Mouse (Mus musculus) v-Abl transformed pro-B cells (cell line): ENCODE measurements around the gene Ptpn3.

Experiments
- in situ Hi-C, 2 experiments: fragments of 400-800 bp; cut with MboI; formaldehyde crosslinking; loops; one replicate each; pipeline ENCODE4 v1.15.1; 2025; ENCODE audit not compliant: unreplicated experiment in 2 of 2

Ptpn3 gene

DNA sequence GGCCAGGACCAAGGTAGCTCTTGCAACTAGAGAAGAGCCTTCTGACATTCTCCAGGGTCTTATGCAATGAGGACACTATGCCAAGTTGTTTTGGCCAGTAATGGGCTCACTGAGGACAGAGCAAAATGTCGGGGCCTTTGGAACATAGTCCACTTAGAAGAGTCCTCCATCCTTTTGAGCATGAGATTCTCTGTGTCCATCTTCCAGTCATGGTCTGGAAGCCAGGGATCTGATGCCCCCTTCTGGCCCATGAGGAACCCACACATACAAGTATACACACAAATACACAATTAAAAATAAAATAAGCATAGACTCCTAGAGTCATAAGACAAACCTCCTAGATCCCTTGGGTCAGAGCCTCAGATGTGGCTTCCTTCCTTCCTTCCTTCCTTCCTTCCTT lies 120.1 kb downstream of the Ptpn3 start:
- in situ Hi-C loops, result no loop called here

DNA sequence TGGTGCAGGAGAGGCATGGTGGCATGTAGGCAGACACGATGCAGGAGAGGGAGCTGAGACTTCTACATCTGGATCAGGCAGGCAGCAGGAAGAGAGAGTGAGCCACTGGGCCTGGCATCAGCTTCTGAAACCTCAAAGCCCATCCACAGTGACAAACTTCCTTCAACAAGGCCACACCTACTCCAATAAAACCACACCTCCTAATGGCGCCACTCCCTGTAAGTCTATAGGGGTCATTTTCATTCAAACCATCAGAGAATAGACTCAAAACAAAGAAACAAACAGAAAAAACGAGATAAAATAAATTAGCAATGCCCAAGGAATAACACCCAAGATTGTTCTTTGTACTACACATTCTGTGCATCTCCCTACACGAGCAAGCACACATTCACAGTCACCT lies 122.8 kb downstream of the Ptpn3 start:
- in situ Hi-C loops, result no loop called here

DNA sequence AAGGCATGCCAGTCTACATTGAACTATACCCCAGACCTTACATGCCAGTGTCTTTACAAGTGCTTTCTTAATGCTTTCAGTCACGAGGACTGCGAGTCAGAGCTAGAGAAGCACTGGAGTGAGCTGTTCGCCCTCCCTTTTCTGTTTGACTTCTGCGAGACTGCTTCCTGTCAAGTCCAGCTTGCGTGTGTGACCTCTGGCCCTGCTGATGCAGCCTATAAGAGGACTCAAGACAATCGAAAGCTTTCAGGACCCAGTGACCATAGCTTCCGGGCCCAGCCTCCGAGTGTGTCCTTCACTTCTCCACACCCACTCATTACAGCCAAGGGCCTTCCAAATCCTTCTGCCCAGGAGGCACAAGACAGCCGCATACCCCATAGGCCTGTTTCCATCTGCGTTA lies 126.3 kb downstream of the Ptpn3 start:
- in situ Hi-C loops, result no loop called here

DNA sequence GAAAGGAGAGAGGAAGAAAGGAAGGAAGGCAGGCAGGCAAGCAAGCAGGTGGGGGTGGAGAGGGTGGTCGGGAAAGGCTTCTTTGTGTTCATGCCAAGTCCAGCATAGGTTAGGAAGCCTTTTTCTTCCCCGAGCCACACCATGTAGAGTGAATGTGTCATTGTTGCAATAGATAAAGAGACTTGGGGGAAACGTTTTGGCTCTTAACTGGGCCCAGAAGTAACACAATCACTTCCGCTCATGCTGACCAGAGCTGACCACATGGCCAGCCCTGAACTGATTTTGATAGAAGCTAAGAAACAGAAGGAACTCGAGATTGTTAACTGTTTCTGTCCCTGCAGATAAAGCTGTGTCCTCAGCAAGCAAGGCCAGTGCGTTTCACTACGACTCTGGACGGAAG lies 128.8 kb downstream of the Ptpn3 start:
- in situ Hi-C loops, result no loop called here

DNA sequence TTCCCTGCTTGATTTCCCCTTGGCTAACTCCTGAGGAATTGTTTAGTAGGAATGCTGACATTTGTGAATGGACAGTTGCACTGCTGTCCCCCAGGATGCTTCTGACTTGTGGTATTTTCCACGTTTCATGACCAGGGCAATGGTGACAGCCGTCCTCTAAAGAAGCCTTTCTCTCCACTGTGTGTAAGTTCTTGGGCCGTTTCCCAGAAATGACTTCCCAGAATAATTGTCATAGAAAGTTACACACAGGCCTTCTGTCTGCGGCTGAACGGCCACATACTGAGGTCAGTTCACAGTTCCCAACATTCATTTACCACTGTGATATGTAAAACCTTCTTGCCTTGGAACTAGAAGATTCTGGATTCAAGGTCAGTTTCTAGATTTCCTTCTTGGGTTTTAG lies 129.8 kb downstream of the Ptpn3 start:
- in situ Hi-C loops, result no loop called here

DNA sequence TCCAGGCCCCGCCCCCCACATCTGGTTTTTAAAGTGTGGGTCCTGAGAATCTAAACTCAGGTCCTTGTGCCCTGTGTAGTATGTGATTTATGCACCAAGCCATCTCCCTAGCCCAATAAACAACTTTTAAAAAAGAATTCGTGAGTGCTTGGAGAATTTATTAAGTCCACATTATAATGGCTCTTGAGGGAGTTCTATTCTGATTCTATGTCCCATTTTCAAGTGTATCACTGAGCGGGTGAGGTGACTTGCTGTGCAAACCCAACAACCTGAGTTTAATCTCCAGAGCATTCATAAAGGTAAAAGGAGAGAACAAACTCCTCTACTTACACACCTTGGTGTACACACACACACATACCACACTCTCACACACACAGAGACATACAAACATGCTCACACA lies 133.0 kb downstream of the Ptpn3 start:
- in situ Hi-C loops, result no loop called here

DNA sequence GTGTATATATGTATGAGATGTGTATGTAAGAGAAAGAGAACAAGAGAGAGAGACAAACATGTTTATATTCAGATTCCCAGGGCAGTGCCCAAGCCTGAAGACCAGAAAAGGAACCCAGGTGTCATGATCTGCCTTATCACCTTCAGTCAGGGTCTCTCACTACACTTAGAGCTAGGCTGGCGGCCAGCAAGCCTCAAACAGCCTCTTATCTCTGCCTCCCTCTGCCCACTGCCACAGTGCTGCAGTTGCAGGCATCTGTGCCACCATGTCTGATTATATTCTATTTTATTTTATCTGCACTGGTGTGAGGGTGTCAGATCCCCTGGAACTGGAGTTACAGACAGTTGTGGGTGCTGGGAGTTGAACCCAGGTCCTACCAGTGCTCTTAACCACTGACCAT lies 133.4 kb downstream of the Ptpn3 start:
- in situ Hi-C loops, result no loop called here

DNA sequence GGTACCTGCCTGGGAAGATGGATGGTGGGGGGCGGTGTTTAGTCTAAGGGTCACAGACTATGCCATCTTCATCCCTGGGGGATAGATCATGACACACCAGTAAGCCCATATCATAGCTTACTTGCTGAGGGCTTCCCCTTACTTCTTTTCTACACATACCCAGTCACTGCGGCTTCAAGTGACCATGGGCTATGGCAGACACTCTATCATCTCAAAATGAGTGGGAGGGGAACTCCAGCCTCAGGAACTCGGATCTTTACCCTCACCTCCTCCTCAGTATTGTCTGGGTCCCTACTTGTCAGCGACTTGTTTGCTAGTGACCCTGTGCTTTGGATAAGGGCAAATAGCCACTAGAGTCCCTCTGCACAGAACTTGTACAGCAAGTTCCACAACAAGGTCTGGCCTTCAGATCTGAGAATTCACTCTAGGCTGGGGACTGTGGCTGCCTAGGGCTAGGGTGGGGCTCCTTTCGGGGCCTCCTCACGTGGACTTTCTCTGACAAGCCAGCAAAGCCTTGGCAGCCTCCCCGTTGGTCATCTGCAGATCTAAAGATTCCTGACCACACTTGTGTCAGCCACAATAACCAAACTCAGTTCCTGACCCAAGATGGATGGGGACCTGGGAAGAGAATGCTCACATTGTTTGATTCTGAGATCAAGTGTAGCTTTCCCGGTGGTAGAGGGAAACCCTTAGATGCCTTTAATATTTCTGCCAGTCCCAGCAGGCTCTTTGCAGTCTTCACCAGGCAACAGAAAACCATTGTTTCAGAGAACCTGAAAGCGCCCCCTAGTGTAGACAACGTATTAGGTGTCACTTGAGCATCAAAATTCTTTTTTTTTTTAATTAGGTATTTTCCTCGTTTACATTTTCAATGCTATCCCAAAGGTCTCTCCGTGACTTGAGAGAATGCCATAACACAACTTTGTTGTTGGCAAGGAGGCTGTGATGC lies 134.4 kb downstream of the Ptpn3 start:
- in situ Hi-C loops, result no loop called here

DNA sequence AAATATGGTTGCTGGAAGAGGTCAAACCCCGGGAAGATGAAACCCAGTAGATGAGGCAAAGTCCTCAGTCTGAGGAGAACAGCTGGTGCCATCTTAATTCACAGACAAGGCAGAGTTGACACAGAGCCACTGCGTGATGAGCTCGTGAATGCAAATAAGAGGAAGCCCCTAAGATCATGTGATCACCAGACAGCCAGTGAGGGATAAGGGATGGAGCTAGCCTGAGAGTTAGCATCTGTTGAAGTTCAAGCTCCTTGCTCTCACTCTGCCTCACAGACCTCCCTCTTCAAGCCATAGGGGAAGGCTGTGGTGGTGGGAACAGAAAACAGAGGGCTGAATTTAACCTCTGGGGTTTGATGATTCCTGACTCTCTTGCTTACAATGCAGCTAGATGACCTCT lies 136.0 kb downstream of the Ptpn3 start:
- in situ Hi-C loops, result no loop called here

DNA sequence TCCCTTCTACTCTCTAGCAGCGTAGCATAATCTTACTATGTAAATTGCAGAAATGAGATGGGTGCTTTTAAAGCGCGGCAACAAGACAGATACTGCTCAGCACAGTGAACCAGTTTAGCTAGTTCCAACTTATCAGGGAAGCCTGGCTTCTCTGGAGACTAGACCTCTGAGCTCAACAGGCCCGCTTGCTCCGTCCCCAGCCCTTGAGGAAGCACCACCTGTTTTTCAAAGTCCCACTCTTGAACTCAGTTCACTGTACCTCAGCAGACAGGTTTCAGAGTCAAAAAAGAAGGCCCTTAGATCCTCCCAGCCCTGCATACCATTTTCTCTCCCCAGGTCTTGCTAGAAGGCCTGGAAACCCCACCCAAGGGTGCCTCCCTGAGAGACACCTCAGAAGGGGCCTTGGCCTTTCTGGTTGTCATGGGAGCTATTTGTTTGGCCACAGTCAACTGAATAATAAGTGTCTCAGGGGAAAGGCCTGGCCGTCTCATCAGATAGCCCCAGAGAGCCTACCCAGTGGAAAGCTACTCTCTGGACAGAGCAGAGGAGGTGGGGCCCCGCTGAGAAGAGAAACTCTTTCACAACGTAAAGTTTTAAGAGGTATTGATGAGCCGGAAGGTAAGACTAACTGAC lies 136.9 kb downstream of the Ptpn3 start:
- in situ Hi-C loops, result no loop called here

DNA sequence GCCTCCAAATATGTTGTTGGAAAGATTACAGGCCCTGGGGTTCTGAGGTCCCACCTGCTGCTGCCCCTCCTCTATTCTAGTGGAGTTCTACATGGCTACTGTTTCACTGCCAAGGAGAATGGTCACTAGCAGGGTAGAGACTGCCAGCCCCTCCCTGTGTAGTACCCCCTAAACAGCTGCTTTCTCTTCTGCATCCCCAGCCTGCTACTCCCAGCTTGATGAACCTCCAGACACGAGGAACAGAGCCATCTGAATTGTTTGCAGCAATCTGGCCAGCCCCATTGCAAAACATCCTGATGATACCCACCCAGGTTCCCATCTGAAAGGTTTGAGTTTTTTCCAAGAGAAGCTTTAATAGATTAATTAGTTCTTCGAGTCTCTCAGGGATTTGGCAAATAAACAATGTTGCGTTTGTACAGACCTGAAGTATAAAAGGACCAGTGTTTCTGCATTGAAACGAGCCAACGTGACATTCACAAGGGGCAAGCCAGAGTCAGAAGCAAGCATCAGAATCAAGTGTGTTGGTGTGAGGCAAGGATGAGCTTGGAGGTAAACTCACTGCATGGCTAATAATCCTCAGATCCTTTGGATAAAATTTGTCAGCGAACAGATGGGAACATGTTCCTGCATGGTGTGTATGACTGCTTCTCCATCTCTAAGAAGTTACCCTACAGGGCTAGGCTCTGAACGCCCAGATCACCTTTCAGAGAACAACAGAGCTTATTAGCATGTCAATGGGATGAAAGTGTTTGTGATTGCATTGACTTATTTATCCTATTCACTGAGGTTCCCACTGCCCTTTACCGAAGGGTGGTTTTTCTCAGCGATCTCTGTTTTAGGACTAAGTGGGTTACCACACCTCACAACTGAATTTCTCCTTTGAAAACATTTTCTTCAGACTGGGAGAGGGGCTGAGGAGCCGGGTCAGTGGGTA lies 138.6 kb downstream of the Ptpn3 start:
- in situ Hi-C loops, result no loop called here

DNA sequence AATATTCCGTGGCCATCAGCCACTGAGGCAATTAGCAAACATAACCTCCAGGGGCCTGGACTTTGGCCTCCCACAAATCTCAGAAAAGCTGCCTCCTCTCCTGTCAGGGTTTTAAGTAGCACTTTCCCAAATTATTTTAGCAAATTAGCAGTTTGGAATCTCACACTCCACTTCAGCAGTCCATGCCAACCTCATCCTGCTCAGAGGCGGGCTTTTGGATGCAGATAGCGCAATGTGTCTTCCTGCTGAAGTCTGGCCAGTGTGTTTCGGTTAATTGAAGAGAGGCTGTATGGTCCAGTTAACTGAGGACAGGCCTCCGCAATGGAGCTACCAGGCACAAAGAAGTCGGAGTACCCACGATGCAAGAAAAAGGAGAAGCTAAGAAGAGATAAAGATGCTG lies 141.1 kb downstream of the Ptpn3 start:
- in situ Hi-C loops, result no loop called here

DNA sequence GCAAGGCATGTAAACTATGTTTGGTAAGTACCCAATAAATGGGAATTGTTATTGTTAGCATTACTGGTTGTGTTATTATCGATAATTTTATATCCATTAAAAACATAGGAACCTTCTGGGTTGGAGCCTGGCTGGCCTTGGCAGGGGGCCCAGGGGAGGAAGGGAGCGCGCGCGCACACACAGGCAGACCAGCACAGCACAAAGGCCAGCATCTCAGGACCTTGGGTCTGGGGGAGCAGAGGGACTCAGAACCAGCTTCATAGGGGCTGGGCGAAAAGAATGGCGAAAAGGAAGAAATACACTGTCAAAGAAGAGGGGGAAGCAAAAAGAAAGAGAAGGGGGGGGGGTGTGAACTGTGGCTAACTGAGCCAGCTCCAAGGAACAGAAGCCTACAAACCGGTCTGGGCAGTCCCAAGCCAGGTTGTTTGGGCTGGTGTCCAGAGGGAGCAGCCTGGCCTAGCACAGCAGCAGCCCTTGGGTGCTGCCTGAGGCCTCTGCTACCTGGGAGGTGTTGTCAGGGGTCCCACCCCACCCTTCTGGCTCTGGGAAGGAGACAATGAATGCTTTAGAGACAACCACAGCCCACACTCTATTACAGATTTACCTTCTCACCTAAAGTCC lies 145.0 kb downstream of the Ptpn3 start:
- in situ Hi-C loops, result no loop called here

DNA sequence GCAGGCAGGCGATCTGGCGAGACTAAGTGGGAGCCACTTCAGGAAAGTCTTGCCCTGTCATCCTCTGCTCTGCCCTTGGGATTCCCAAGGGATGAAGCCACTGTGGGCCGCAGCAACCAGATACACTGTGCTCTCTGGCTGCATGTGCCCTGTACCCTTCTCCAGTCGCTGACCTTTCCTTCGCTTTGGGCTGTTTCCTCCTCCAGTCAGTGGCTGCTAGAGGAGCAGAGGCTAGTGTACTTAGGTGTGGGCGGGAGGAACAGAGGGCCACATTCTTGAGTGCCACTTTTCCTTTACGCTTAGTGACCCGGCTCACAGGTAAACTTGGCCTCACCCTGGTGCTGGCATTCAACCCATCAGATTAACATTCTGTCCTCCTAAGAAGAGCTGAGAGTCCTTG lies 147.8 kb downstream of the Ptpn3 start:
- in situ Hi-C loops, result no loop called here

DNA sequence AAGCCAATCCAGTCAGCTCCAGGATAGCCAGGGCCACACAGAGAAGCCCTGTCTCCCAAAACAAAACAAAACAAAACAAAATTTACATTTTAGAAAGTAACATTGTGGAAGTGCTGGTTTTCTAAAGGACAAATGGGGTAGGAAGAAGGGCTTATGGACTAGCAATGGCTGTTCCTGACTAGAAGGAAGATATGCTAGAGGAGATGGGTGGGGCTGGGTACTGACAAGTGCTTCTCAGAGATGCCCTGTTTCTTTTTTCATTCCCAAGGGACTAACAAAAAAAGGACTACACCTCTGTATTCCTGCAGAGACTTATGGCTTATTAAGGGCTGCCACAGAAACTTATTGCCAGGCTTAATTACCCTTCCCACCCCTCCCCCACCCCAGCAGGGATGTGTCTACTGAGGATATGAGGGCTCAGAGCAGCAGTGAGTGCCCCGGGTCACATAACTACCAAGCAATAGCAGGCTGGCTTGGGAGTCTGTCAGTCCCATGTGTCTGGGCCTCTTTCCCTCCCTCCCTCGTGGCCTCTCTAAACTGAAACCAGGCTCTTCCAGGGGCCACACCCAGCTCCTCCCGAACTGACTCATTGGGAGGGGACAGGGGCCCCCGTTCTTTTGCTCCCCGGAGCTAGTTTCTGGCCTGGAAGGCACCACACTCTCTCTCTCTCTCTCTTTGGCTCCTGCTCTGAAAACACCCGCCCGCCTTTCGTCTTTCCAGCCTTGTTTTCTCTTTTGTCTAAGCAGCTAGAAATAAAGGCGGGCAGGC lies 148.4 kb downstream of the Ptpn3 start:
- in situ Hi-C loops, result no loop called here

DNA sequence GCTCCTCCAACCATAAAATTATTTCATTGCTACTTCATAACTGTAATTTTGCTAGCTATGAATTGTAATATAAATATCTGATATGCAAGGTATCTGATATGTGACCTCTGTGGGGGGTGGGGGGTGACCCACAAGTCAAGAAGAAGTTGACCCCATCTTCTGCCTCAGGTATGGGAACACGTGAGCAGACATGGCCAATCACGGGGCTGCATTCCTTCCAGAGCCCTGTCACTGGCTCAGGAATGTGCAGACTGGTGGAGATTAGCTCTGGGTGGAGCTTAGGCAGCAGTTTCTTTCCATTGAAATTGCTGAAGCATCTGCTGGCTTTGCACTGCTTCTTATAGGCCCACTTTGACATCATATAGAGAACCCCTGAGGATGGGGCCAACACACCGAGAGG lies 153.5 kb downstream of the Ptpn3 start:
- in situ Hi-C loops, result loop anchor here (5.0 to 10.0 kb wide), 3 partner anchors 117 to 131 kb away; no protein-coding TSS in a partner anchor

DNA sequence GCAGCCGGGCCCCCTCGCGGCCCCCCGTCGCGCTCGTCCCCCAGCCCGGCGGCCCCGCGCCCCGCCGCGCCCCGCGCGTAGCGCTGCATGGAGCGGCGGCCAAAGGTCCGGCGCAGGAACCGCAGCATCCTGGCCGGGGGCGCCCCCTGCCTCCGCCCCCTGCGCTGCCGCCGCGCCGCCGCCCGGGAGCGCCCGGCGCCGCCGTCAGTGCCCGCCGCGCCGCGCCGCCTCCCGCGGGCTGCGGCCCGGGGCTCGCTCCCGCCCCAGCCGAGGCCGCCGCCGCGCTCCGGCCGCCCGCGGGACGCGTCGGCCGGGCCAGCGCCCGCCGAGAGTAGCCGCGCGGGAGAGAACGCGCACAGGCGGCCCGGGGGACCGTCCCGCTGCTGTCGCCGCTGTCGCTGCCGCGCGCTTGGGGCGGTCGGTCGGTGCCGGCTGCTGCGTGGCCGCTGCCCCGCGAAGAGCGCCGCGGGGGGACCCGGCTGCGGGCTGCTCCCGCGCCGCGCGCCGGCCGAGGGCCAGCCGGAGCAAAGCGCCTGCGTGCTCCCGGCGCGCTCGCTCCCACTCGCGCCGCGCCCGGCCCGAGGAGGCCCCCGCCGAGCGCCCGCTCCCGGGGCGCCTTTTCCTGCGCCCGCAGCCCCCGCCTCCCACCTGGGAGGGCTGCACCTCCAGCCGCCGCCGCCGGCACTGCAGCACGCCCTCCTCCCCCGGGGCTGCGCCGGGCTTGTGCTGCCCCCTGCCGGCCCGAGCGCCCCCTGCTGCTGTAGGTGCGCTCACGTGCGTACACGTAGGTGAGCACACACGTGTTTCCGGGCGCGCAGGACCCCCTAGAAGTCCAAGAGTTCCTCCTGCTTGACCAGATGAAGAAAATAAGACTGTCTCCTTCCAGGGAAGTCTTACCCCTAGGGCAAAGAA lies 158.4 kb downstream of the Ptpn3 start, which contains the start of gene Epb41l4b:
Gene Epb41l4b, minus strand, starts transcription at position 412 of the 912 bp plus-strand sequence.
- in situ Hi-C loops, result loop anchor here in 1 of 2 experiments (10.0 kb wide), 1 partner anchor 122 kb away; no protein-coding TSS in a partner anchor

DNA sequence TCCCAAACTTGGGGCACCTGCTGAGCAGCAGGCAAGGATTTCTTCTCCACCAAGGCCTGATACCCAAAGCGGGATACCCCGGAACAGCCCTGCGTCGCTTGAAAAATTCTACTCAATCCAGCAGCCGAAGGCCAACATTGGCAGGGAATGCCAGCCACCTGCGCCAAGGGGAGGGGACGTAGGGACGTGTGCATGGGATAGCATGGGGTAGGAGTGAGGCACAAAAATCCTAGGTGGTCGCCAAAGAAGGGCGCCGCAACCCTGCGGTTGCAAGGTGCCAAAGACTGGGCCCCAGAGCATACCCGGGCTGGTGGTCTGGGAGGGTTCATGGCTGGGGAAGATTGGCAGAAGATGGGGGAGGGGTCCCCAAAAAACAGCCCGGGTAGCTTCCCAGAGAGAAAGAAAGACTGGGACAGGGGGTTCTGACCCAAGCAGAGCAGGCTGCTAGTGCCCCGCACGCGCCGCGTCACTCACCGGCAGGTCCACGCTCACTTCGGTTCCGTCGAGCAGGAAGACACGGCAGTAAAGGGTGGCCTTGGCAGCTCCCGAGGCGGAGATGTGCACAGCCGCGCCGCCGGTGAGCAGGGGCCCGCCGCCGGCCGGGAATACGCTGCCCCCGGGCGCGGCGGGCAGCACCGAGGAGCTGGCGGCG lies 159.1 kb downstream of the Ptpn3 start:
- in situ Hi-C loops, result loop anchor here in 1 of 2 experiments (10.0 kb wide), 1 partner anchor 122 kb away; no protein-coding TSS in a partner anchor
